Mouse (Mus musculus) liver, embryonic 14.5 days (tissue): Measurements from ENCODE around the gene Wdr47. TPM values are rescaled to one million over a fixed set of nuclear protein-coding genes. Genes with fewer than 3 reads are reported as not detected.

Experiments used
- ATAC-seq: fragments of 200-750 bp; cut with Nextera tagmentation; 2 replicates; pipeline ENCODE4 v1.8.0; 2017; ENCODE audit warnings: moderate number of reproducible peaks, mild to moderate bottlenecking, moderate library complexity; ENCODE audit not compliant: insufficient read depth
- DNase-seq, 3 experiments: peaks; one replicate each; pipeline ENCODE4 v3.0.0-alpha.2; 2012 to 2013; ENCODE audit warnings: low read depth in 3 of 3, low spot score in 3 of 3
- H3K27ac ChIP-seq: fragments of 300-500 bp; sonication (generic); 2 replicates; pipeline ENCODE4 v1.5.1; 2014; ENCODE audit warnings: moderate library complexity, mild to moderate bottlenecking, control low read depth, inconsistent platforms
- H3K27me3 ChIP-seq: fragments of 300-500 bp; sonication (generic); 2 replicates; pipeline ENCODE4 v1.6.1; 2014; ENCODE audit warnings: mild to moderate bottlenecking, low read length, moderate library complexity; ENCODE audit not compliant: control insufficient read depth, insufficient read depth
- H3K36me3 ChIP-seq: fragments of 300-500 bp; sonication (generic); replicated peaks from 2 replicates; pipeline ENCODE4 v1.6.1; 2014; ENCODE audit warnings: low read depth; ENCODE audit not compliant: control insufficient read depth, insufficient read depth
- H3K4me1 ChIP-seq, 2 experiments: fragments of 200-500 bp in 1 of 2; fragments of 300-500 bp in 1 of 2; sonication (generic) in 1 of 2; replicated peaks; 2 replicates each; pipeline ENCODE4 v1.6.1; 2012 to 2014; ENCODE audit warnings: antibody characterized with exemption in 1 of 2, inconsistent platforms in 1 of 2, low read length in 1 of 2; ENCODE audit not compliant: control insufficient read depth in 2 of 2, insufficient read depth in 2 of 2
- H3K4me2 ChIP-seq: fragments of 300-500 bp; sonication (generic); 2 replicates; pipeline ENCODE4 v1.6.1; 2014; ENCODE audit warnings: low read depth, mild to moderate bottlenecking, control low read depth, moderate library complexity
- H3K4me3 ChIP-seq, 2 experiments: fragments of 200-500 bp in 1 of 2; fragments of 300-500 bp in 1 of 2; sonication (generic) in 1 of 2; 2 replicates each; pipeline ENCODE4 v1.5.1; 2012 to 2014; ENCODE audit warnings: low read depth in 2 of 2, low read length in 2 of 2, mild to moderate bottlenecking in 2 of 2, control low read depth in 1 of 2, inconsistent platforms in 1 of 2, moderate library complexity in 1 of 2; ENCODE audit not compliant: insufficient read depth in 1 of 2
- H3K9ac ChIP-seq: fragments of 300-500 bp; sonication (generic); replicated peaks from 2 replicates; pipeline ENCODE4 v1.6.1; 2014; ENCODE audit warnings: mild to moderate bottlenecking, control low read depth, moderate library complexity
- H3K9me3 ChIP-seq: fragments of 300-500 bp; sonication (generic); 2 replicates; pipeline ENCODE4 v1.6.1; 2016; ENCODE audit warnings: low read length, mixed read lengths; ENCODE audit not compliant: control insufficient read depth
- CTCF ChIP-seq: IDR thresholded peaks from 2 replicates; pipeline ENCODE4 v1.5.1; 2016; ENCODE audit warnings: antibody characterized with exemption, low read depth, control low read depth
- EP300 ChIP-seq: IDR thresholded peaks from 2 replicates; pipeline ENCODE4 v1.6.1; 2016; ENCODE audit warnings: antibody characterized with exemption, low read depth
- WGBS: fragments of 180-500 bp; shearing (Covaris S2); extraction: QIAGEN DNeasy Blood & Tissue Kit; methylation state at CpG from one replicate; pipeline ENCODE4 v1.1.7; 2014; ENCODE audit not compliant: insufficient replicate concordance; 5-methylcytosine and 5-hydroxymethylcytosine counted together
- microRNA-seq: library from miRNA; unstranded; fragments of <30 nt; microRNA quantifications from one replicate; pipeline ENCODE4, GENCODE M21; 2016
- polyA plus RNA-seq, 2 experiments: library from polyadenylated mRNA; depleted of rRNA in 1 of 2; stranded (reverse) in 1 of 2; unstranded in 1 of 2; fragments of >200 nt; fragmentation: Nextera tagmentation in 1 of 2; extraction: Ambion mirVana in 1 of 2; gene quantifications; 2 replicates each; pipeline versions ENCODE4 v1.2.1 to v1.2.3; 2012 to 2014

Wdr47 gene
- polyA plus RNA-seq, 2 experiments, result 1.3 TPM

DNA sequence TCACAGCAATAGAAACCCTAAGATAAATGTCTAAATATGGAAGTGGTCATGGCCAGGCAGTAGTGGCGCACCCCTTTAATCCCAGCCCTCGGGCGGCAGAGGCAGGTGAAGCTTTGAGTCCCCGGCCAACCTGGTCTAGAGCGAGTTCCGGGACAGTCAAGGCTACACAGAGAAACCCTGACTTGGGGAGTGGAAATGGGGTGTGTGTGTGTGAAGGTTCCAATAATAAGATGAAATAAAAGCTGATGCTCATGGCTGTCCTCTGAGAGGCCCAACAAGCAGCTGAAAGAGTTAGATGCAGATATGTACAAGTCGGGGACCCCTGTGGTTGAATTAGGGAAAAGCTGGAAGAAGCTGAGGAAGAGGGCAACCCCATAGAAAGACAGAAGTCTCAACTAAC is 94.6 kb downstream of the Wdr47 start:
- ATAC-seq (no peak), DNase-seq (no peak)
- H3K4me3 ChIP-seq, result no peak overlapping the region
- H3K36me3 ChIP-seq, result peaks cover 72% of the 10 kb centered on the region
- no peaks in the 10 kb centered on the region for H3K9me3 ChIP-seq
- 94% methylated on average over 7 of the region's 7 CpGs for WGBS
- H3K9ac ChIP-seq, result no peak overlapping the region
- no peaks in the 10 kb centered on the region for H3K27me3 ChIP-seq
- no peak overlapping the region for H3K4me2 ChIP-seq
- no peaks in the 10 kb centered on the region for H3K4me1 ChIP-seq
- no peak for TF ChIP-seq EP300
- no peak for TF ChIP-seq CTCF
- no peak overlapping the region for H3K27ac ChIP-seq

DNA sequence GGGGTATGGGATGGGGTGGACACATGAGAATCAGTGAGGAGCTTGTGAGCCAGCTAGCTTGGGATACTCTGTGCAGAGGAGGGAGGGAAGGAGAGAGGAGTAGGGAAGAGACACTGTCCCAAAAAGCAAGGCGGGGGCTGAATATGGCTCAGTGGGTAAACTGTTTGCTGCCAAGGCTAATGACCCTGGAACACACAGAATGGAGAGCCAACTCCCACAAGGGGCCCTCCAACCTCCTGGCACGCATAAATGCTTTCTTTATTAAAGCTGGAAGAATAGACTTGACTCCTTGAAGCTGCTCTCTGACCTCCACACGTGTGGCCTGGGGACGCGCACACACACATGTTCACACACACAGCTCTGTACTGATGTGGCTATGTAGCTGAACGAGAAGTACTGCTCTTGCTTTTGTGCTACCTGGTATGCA is 97.9 kb downstream of the Wdr47 start:
- DNase-seq (no peak), ATAC-seq (no peak)
- Histone ChIP-seq H3K36me3 (peaks cover 49% of the 10 kb centered on the region), H3K4me2 (no peak overlapping the region), H3K27ac (no peak overlapping the region), H3K9me3 (no peaks in the 10 kb centered on the region), H3K27me3 (no peaks in the 10 kb centered on the region), H3K4me3 (no peak overlapping the region), H3K4me1 (no peaks in the 10 kb centered on the region), H3K9ac (no peak overlapping the region)
- TF ChIP-seq EP300, result no peak
- no peak for TF ChIP-seq CTCF
- 91% methylated on average over 6 of the region's 6 CpGs for WGBS

DNA sequence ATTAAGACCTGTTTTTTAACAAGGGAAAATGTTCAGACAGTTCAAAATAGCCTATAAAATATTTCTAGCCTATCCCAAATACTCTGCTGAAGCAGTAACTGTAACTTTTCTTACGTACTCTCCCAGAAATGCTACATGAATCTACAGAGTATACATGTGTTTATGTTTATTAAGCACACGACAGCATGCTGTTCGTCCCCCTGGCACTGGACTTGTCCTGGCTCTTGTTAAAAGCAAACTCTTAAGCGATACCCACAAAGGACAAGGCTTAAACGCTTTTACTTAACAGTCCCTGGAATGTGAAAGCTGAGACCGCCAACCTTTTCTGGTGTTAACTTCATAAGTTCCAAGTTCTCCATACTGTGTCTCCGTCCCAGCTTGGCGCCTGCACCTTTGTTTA is 98.4 kb downstream of the Wdr47 start:
- Histone ChIP-seq H3K4me3 (no peak overlapping the region), H3K27ac (no peak overlapping the region), H3K36me3 (peaks cover 49% of the 10 kb centered on the region), H3K9me3 (no peaks in the 10 kb centered on the region), H3K4me1 (no peaks in the 10 kb centered on the region), H3K4me2 (no peak overlapping the region), H3K9ac (no peak overlapping the region), H3K27me3 (no peaks in the 10 kb centered on the region)
- no peak for ATAC-seq
- no peak for TF ChIP-seq EP300
- no peak for TF ChIP-seq CTCF
- 89% methylated on average over 8 of the region's 8 CpGs for WGBS
- no peak for DNase-seq

DNA sequence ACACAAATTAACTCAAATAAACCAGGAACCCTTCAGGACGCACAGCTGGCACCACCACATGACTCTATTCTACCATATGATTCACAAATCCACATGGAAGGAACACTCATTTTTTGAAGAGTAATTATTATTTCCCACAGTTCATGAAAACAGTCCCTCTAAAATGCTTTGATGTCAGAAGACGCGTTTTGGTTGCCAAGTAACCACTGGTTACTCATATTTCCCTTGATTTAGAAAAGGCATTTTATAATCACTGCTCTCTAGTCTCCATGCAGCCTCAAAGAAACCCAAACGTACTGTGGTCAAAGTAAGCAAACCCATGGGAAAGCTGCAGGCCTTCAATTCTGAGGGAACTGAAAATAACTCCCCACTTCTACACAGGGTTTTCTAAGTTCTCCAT is 98.9 kb downstream of the Wdr47 start:
- Histone ChIP-seq H3K27ac (no peak overlapping the region), H3K4me1 (no peaks in the 10 kb centered on the region), H3K4me3 (no peak overlapping the region), H3K36me3 (peaks cover 51% of the 10 kb centered on the region), H3K9ac (no peak overlapping the region), H3K27me3 (no peaks in the 10 kb centered on the region), H3K9me3 (no peaks in the 10 kb centered on the region), H3K4me2 (no peak overlapping the region)
- WGBS, result 84% methylated on average over 4 of the region's 4 CpGs
- no peak for ATAC-seq
- TF ChIP-seq CTCF, result no peak
- no peak for TF ChIP-seq EP300
- no peak for DNase-seq

DNA sequence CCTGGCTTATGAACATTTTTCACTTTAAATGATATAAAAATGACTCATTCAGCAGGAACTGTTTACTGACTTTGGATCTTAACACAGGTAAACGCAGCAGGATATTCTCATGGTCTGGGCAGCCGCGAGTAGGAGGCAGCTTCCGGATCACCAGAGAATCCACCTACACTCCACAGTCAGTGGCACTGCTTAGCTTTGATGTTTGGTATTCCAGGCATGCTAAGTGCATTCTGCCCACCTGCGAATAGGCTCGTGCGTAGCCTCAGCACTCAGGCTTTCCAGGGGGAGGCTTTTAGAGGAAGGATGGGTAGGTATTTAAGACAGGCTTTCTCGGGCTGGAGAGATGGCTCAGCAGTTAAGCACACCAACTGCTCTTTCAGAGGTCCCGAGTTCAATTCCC is 103.2 kb downstream of the Wdr47 start:
- DNase-seq (no peak), ATAC-seq (no peak)
- Histone ChIP-seq H3K4me2 (no peak overlapping the region), H3K27me3 (no peaks in the 10 kb centered on the region), H3K4me3 (no peak overlapping the region), H3K36me3 (peaks cover 48% of the 10 kb centered on the region), H3K9ac (no peak overlapping the region), H3K4me1 (peaks cover 0 to 7% of the 10 kb centered on the region in 2 experiments; a peak in 1 of 4 replicates), H3K9me3 (no peaks in the 10 kb centered on the region), H3K27ac (no peak overlapping the region)
- WGBS, result 87% methylated on average over 9 of the region's 9 CpGs
- no peak for TF ChIP-seq EP300
- TF ChIP-seq CTCF, result no peak

Small RNA genes lying within 50 kb of the gene (microRNA-seq; reads per million reads assigned to microRNA genes)
- not detected for gene Gm22860

Other genes starting within 250 kb of the Wdr47 start
- 0.17 and 0.20 TPM in 2 replicates for gene Mybphl, start 226.4 kb upstream of the Wdr47 start, polyA plus RNA-seq (2012; rRNA removed)
- gene Mybphl, start 226.4 kb upstream of the Wdr47 start, polyA plus RNA-seq (2014; fragmentation: Nextera tagmentation; extraction: Ambion mirVana), result 0.10 and 0.39 TPM in 2 replicates
- gene Psrc1, start 207.4 kb upstream of the Wdr47 start, polyA plus RNA-seq (2012; rRNA removed), result 18.3 and 20.3 TPM in 2 replicates
- gene Psrc1, start 207.4 kb upstream of the Wdr47 start, polyA plus RNA-seq (2014; fragmentation: Nextera tagmentation; extraction: Ambion mirVana), result 12.3 and 15.7 TPM in 2 replicates
- 0.38 and 0.64 TPM in 2 replicates for gene Celsr2, start 175.7 kb upstream of the Wdr47 start, polyA plus RNA-seq (2012; rRNA removed)
- 0.22 and 0.27 TPM in 2 replicates for gene Celsr2, start 175.7 kb upstream of the Wdr47 start, polyA plus RNA-seq (2014; fragmentation: Nextera tagmentation; extraction: Ambion mirVana)
- 23.8 and 39.9 TPM in 2 replicates for gene Sars, start 146.1 kb upstream of the Wdr47 start, polyA plus RNA-seq (2012; rRNA removed)
- 76.1 and 81.4 TPM in 2 replicates for gene Sars, start 146.1 kb upstream of the Wdr47 start, polyA plus RNA-seq (2014; fragmentation: Nextera tagmentation; extraction: Ambion mirVana)
- not detected in 2 replicates for gene 1700013F07Rik, start 57.1 kb upstream of the Wdr47 start, polyA plus RNA-seq (2012; rRNA removed)
- gene 1700013F07Rik, start 57.1 kb upstream of the Wdr47 start, polyA plus RNA-seq (2014; fragmentation: Nextera tagmentation; extraction: Ambion mirVana), result not detected in 2 replicates
- 0.05 and 0.11 TPM in 2 replicates for gene 5330417C22Rik, start 54.7 kb upstream of the Wdr47 start, polyA plus RNA-seq (2012; rRNA removed)
- 0.17 TPM in 1 of 2 replicates, not detected in the other for gene 5330417C22Rik, start 54.7 kb upstream of the Wdr47 start, polyA plus RNA-seq (2014; fragmentation: Nextera tagmentation; extraction: Ambion mirVana)
- gene Tmem167b, start 28.8 kb upstream of the Wdr47 start, polyA plus RNA-seq (2012; rRNA removed), result 2.8 and 3.8 TPM in 2 replicates
- 12.7 and 13.1 TPM in 2 replicates for gene Tmem167b, start 28.8 kb upstream of the Wdr47 start, polyA plus RNA-seq (2014; fragmentation: Nextera tagmentation; extraction: Ambion mirVana)
- gene Taf13, start 19.6 kb upstream of the Wdr47 start, polyA plus RNA-seq (2012; rRNA removed), result 2.5 and 5.1 TPM in 2 replicates
- gene Taf13, start 19.6 kb upstream of the Wdr47 start, polyA plus RNA-seq (2014; fragmentation: Nextera tagmentation; extraction: Ambion mirVana), result 8.8 and 9.2 TPM in 2 replicates
- 17.7 and 22.7 TPM in 2 replicates for gene Clcc1, start 62.6 kb downstream of the Wdr47 start, polyA plus RNA-seq (2012; rRNA removed)
- 38.5 and 45.7 TPM in 2 replicates for gene Clcc1, start 62.6 kb downstream of the Wdr47 start, polyA plus RNA-seq (2014; fragmentation: Nextera tagmentation; extraction: Ambion mirVana)
- 10.3 and 20.1 TPM in 2 replicates for gene Gpsm2, start 131.0 kb downstream of the Wdr47 start, polyA plus RNA-seq (2012; rRNA removed)
- 48.6 and 49.4 TPM in 2 replicates for gene Gpsm2, start 131.0 kb downstream of the Wdr47 start, polyA plus RNA-seq (2014; fragmentation: Nextera tagmentation; extraction: Ambion mirVana)
- 0.70 and 0.88 TPM in 2 replicates for gene Aknad1, start 148.4 kb downstream of the Wdr47 start, polyA plus RNA-seq (2012; rRNA removed)
- gene Aknad1, start 148.4 kb downstream of the Wdr47 start, polyA plus RNA-seq (2014; fragmentation: Nextera tagmentation; extraction: Ambion mirVana), result 0.30 and 0.53 TPM in 2 replicates
- 5.9 and 11.6 TPM in 2 replicates for gene Stxbp3, start 249.2 kb downstream of the Wdr47 start, polyA plus RNA-seq (2012; rRNA removed)
- gene Stxbp3, start 249.2 kb downstream of the Wdr47 start, polyA plus RNA-seq (2014; fragmentation: Nextera tagmentation; extraction: Ambion mirVana), result 16.5 and 18.9 TPM in 2 replicates